Mouse (Mus musculus): ENCODE data around the gene Ddah1.

Gene Ddah1

GRCm38 (mm10) chr3:145758561-145759378 is at the start of gene Ddah1:
Ddah1 (plus strand) TSS chr3:145758675.
- ATAC-seq (ENCODE audit: low TSS enrichment): peak; percentile 90

GRCm38 (mm10) chr3:145715923-145716322 is 42.6 kb upstream of the Ddah1 start:
- ATAC-seq (ENCODE audit: low TSS enrichment): no peak

- no peak for ATAC-seq (ENCODE audit: low TSS enrichment)
Observed at GRCm38 (mm10) chr3:145719660-145720059, 38.8 kb upstream of the Ddah1 start.

GRCm38 (mm10) chr3:145725078-145725477 is 33.4 kb upstream of the Ddah1 start:
- no peak for ATAC-seq (ENCODE audit: low TSS enrichment)

- no peak for ATAC-seq (ENCODE audit: low TSS enrichment)
Observed at GRCm38 (mm10) chr3:145728336-145728735, 30.1 kb upstream of the Ddah1 start.

- no peak for ATAC-seq (ENCODE audit: low TSS enrichment)
Observed at GRCm38 (mm10) chr3:145729531-145729930, 28.9 kb upstream of the Ddah1 start.

GRCm38 (mm10) chr3:145730092-145730491 is 28.4 kb upstream of the Ddah1 start:
- no peak for ATAC-seq (ENCODE audit: low TSS enrichment)

- no peak for ATAC-seq (ENCODE audit: low TSS enrichment)
Observed at GRCm38 (mm10) chr3:145734857-145735256, 23.6 kb upstream of the Ddah1 start.

GRCm38 (mm10) chr3:145736562-145736961 is 21.9 kb upstream of the Ddah1 start:
- ATAC-seq (ENCODE audit: low TSS enrichment): no peak

GRCm38 (mm10) chr3:145738662-145739061 is 19.8 kb upstream of the Ddah1 start:
- ATAC-seq (ENCODE audit: low TSS enrichment): no peak

GRCm38 (mm10) chr3:145739904-145740303 is 18.6 kb upstream of the Ddah1 start:
- ATAC-seq (ENCODE audit: low TSS enrichment): no peak

- peak; percentile 62; the same call in 1 of the 2 replicates for ATAC-seq (ENCODE audit: low TSS enrichment)
Observed at GRCm38 (mm10) chr3:145743050-145743449, 15.4 kb upstream of the Ddah1 start.

- no peak for ATAC-seq (ENCODE audit: low TSS enrichment)
Observed at GRCm38 (mm10) chr3:145743476-145744027, 14.9 kb upstream of the Ddah1 start.

GRCm38 (mm10) chr3:145748626-145749025 is 9.8 kb upstream of the Ddah1 start:
- ATAC-seq (ENCODE audit: low TSS enrichment): no peak

GRCm38 (mm10) chr3:145756457-145756856 is 2.0 kb upstream of the Ddah1 start:
- no peak for ATAC-seq (ENCODE audit: low TSS enrichment)

- ATAC-seq (ENCODE audit: low TSS enrichment): no peak
Observed at GRCm38 (mm10) chr3:145757177-145757576, 1.3 kb upstream of the Ddah1 start.

- no peak for ATAC-seq (ENCODE audit: low TSS enrichment)
Observed at GRCm38 (mm10) chr3:145757844-145758243, 631 bp upstream of the Ddah1 start.

- peak; percentile 76 for ATAC-seq (ENCODE audit: low TSS enrichment)
Observed at GRCm38 (mm10) chr3:145759379-145760209, 1.1 kb downstream of the Ddah1 start.

GRCm38 (mm10) chr3:145760547-145760946 is 2.1 kb downstream of the Ddah1 start:
- ATAC-seq (ENCODE audit: low TSS enrichment): no peak

- no peak for ATAC-seq (ENCODE audit: low TSS enrichment)
Observed at GRCm38 (mm10) chr3:145761501-145762170, 3.2 kb downstream of the Ddah1 start.

- no peak for ATAC-seq (ENCODE audit: low TSS enrichment)
Observed at GRCm38 (mm10) chr3:145762957-145763641, 4.6 kb downstream of the Ddah1 start.

All from frontal cortex, adult (tissue).